Mouse (Mus musculus): ENCODE results near the gene Cutc. TPM values are rescaled to one million over a fixed set of nuclear protein-coding genes. Genes with fewer than 3 reads are reported as not detected.

Cutc gene
- polyA plus RNA-seq, 1 experiment from 2014 or later: 7.6 TPM

DNA sequence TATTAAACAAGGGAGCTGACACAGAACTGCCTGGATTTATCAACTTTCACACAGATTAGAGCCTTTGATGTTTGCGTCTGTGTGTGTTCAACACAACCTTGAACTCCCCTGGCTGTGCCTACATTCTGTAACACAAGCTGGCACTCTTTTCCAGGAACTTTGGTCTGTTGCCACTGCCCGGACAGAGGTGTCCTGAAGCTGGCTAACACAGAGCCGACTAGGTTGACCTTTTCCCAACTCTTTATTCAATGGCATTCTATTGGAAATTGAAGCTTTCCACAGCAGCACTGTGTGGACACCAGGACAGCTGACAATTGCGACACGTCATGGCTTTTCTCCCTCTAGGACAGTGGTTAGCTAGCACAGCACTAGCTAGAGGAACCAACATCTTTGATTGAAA is 44.4 kb downstream of the Cutc start:
- H3K27me3 ChIP-seq (ENCODE audit: control insufficient read depth, insufficient read depth, low read length): no peaks in the 10 kb centered on the region
- WGBS: 80% methylated on average over 5 of the region's 5 CpGs
- no peaks in the 10 kb centered on the region for H3K9me3 ChIP-seq (ENCODE audit: control insufficient read depth, low read length)
- H3K9ac ChIP-seq (replicated peaks; ENCODE audit: low read length): no peak overlapping the region
- no peak overlapping the region for H3K4me2 ChIP-seq (ENCODE audit: low read length)
- no peak overlapping the region for H3K4me3 ChIP-seq (replicated peaks; ENCODE audit: low read depth, low read length)
- no peaks in the 10 kb centered on the region for H3K36me3 ChIP-seq (ENCODE audit: control insufficient read depth, insufficient read depth, low read length)
- H3K4me1 ChIP-seq (ENCODE audit: control insufficient read depth, insufficient read depth, low read length): no peaks in the 10 kb centered on the region
- no peak overlapping the region for H3K27ac ChIP-seq (replicated peaks; ENCODE audit: low read depth, low read length)
- ATAC-seq (ENCODE audit: low FRiP score, low TSS enrichment): no peak
- DNase-seq: no peak

DNA sequence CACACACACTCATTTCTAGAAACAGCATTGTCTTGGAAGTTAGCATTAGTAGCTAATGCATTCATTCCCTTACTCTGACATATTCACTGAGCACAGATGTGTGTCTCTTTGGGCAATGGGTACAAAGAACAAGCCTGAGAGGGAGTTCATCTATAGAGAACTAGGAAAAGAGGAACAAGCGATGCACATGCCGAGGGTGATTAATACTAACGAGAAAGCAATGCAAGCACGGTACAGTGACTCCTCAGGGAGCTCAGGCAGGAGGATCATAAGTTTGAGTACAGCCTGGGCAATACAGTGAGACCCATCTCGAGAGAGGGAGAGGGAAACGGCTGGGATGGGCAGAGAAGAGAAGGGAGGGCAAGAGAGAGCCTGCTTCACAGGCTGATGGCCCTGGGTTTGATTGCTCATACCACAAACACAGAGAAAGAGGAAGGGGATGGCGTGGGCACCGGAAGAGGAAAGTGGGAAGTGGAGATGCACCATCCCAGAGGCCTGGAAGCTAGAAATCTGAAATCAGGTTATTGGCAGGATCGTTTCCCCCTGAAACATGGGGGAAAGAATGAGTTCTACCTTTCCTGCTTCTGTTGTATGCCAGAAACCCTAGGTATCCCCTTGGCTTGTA is 48.7 kb downstream of the Cutc start:
- Histone ChIP-seq H3K4me2 (ENCODE audit: low read length) (no peak overlapping the region), H3K27me3 (ENCODE audit: control insufficient read depth, insufficient read depth, low read length) (no peaks in the 10 kb centered on the region), H3K36me3 (ENCODE audit: control insufficient read depth, insufficient read depth, low read length) (no peaks in the 10 kb centered on the region), H3K9ac (replicated peaks; ENCODE audit: low read length) (no peak overlapping the region), H3K4me3 (replicated peaks; ENCODE audit: low read depth, low read length) (no peak overlapping the region), H3K9me3 (ENCODE audit: control insufficient read depth, low read length) (no peaks in the 10 kb centered on the region), H3K27ac (replicated peaks; ENCODE audit: low read depth, low read length) (no peak overlapping the region), H3K4me1 (ENCODE audit: control insufficient read depth, insufficient read depth, low read length) (no peaks in the 10 kb centered on the region)
- DNase-seq (no peak), ATAC-seq (ENCODE audit: low FRiP score, low TSS enrichment) (no peak)
- 83% methylated on average over 9 of the region's 9 CpGs for WGBS

DNA sequence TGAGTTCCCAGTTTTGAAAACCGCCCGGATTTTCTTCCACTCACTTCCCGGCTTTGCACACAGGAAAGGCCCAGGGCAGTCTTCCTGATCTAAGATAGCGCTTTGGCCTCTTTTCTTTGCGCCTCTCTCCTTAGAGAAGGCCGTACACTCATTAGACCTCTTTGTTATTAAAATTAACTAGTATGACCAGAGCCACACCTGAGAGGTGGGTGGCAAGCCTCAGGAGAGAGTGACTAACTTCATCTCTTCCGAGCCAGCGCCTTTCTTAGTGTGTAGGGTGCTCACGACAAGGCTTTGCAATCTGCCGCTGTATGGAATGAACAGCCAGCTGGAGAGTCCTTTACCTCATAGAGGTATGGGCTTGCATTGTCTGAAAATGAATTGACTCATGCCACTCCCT is 51.1 kb downstream of the Cutc start:
- 86% methylated on average over 10 of the region's 10 CpGs for WGBS
- Histone ChIP-seq H3K9ac (replicated peaks; ENCODE audit: low read length) (no peak overlapping the region), H3K4me2 (ENCODE audit: low read length) (no peak overlapping the region), H3K27me3 (ENCODE audit: control insufficient read depth, insufficient read depth, low read length) (no peaks in the 10 kb centered on the region), H3K4me3 (replicated peaks; ENCODE audit: low read depth, low read length) (no peak overlapping the region), H3K27ac (replicated peaks; ENCODE audit: low read depth, low read length) (no peak overlapping the region), H3K9me3 (ENCODE audit: control insufficient read depth, low read length) (no peaks in the 10 kb centered on the region), H3K36me3 (ENCODE audit: control insufficient read depth, insufficient read depth, low read length) (no peaks in the 10 kb centered on the region), H3K4me1 (ENCODE audit: control insufficient read depth, insufficient read depth, low read length) (no peaks in the 10 kb centered on the region)
- no peak for DNase-seq
- no peak for ATAC-seq (ENCODE audit: low FRiP score, low TSS enrichment)

DNA sequence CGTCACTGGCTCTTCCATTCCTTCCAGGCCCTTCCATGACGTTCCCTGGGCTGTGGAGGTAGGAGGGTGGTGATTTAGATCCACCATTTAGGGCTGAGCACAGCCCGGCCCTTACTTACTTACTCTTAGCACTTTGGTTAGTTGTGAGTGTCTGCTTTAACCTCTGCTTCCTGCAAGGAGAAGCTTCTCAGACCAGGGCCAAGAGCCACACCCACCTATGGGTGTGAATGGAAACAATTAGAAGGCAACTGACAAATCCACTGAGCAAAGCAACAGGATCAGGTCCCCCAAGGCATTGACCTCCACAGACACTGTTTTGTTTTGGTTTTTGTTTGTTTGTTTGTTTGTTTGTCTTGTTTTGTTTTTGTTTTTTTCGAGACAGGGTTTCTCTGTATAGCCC is 56.5 kb downstream of the Cutc start:
- no peaks in the 10 kb centered on the region for H3K9me3 ChIP-seq (ENCODE audit: control insufficient read depth, low read length)
- WGBS: 40% methylated on average over 4 of the region's 4 CpGs
- no peak for DNase-seq
- ATAC-seq (ENCODE audit: low FRiP score, low TSS enrichment): no peak
- H3K36me3 ChIP-seq (ENCODE audit: control insufficient read depth, insufficient read depth, low read length): no peaks in the 10 kb centered on the region
- H3K9ac ChIP-seq (replicated peaks; ENCODE audit: low read length): no peak overlapping the region
- H3K4me1 ChIP-seq (ENCODE audit: control insufficient read depth, insufficient read depth, low read length): no peaks in the 10 kb centered on the region
- no peaks in the 10 kb centered on the region for H3K27me3 ChIP-seq (ENCODE audit: control insufficient read depth, insufficient read depth, low read length)
- H3K4me3 ChIP-seq (replicated peaks; ENCODE audit: low read depth, low read length): no peak overlapping the region
- no peak overlapping the region for H3K27ac ChIP-seq (replicated peaks; ENCODE audit: low read depth, low read length)
- H3K4me2 ChIP-seq (ENCODE audit: low read length): no peak overlapping the region

DNA sequence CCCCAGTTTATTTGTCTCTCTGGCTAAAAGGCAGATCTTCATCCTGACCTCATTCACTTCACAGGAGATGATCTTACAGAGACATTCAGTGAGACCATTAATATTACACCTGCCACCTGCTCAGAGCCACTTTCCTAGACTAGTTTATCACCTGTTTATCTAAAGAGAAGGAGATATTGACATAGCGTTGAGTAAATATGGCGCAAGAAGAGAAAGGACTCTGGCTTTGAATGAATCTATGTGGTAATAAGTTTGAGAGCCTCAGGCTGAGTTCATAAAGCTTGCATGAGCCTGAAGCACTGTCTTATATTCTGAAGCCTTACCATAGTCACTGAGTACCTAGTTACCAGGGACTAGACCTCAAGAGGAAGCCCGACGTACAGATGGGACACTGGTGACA is 58.6 kb downstream of the Cutc start:
- Histone ChIP-seq H3K36me3 (ENCODE audit: control insufficient read depth, insufficient read depth, low read length) (no peaks in the 10 kb centered on the region), H3K4me2 (ENCODE audit: low read length) (no peak overlapping the region), H3K9me3 (ENCODE audit: control insufficient read depth, low read length) (no peaks in the 10 kb centered on the region), H3K9ac (replicated peaks; ENCODE audit: low read length) (no peak overlapping the region), H3K27ac (replicated peaks; ENCODE audit: low read depth, low read length) (no peak overlapping the region), H3K27me3 (ENCODE audit: control insufficient read depth, insufficient read depth, low read length) (no peaks in the 10 kb centered on the region), H3K4me3 (replicated peaks; ENCODE audit: low read depth, low read length) (no peak overlapping the region), H3K4me1 (ENCODE audit: control insufficient read depth, insufficient read depth, low read length) (no peaks in the 10 kb centered on the region)
- WGBS: 98% methylated on average over 4 of the region's 4 CpGs
- DNase-seq: no peak
- no peak for ATAC-seq (ENCODE audit: low FRiP score, low TSS enrichment)

DNA sequence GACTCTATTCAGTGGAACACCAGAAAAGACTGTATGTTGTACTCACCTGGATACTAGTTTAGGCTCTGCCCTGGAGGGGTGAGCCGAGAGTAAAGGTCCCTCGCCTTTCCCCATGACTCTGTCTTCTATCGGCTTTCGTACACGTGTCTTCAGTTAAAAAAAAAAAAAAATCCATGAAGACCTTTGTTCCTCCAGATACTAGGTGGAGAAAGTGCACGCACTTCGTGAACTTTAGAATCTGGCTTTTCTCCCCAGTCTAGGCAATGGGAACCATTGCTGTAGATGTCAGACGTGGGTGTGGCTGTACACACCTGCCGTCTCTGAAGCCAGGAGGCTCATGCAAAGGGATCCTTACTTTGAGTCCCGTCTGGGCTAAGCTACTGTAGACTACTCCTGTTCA is 60.5 kb downstream of the Cutc start:
- H3K9me3 ChIP-seq (ENCODE audit: control insufficient read depth, low read length): no peaks in the 10 kb centered on the region
- no peaks in the 10 kb centered on the region for H3K36me3 ChIP-seq (ENCODE audit: control insufficient read depth, insufficient read depth, low read length)
- H3K4me1 ChIP-seq (ENCODE audit: control insufficient read depth, insufficient read depth, low read length): no peaks in the 10 kb centered on the region
- 92% methylated on average over 10 of the region's 10 CpGs for WGBS
- no peak overlapping the region for H3K9ac ChIP-seq (replicated peaks; ENCODE audit: low read length)
- no peaks in the 10 kb centered on the region for H3K27me3 ChIP-seq (ENCODE audit: control insufficient read depth, insufficient read depth, low read length)
- no peak overlapping the region for H3K4me3 ChIP-seq (replicated peaks; ENCODE audit: low read depth, low read length)
- ATAC-seq (ENCODE audit: low FRiP score, low TSS enrichment) (no peak), DNase-seq (no peak)
- H3K4me2 ChIP-seq (ENCODE audit: low read length): no peak overlapping the region
- H3K27ac ChIP-seq (replicated peaks; ENCODE audit: low read depth, low read length): no peak overlapping the region

DNA sequence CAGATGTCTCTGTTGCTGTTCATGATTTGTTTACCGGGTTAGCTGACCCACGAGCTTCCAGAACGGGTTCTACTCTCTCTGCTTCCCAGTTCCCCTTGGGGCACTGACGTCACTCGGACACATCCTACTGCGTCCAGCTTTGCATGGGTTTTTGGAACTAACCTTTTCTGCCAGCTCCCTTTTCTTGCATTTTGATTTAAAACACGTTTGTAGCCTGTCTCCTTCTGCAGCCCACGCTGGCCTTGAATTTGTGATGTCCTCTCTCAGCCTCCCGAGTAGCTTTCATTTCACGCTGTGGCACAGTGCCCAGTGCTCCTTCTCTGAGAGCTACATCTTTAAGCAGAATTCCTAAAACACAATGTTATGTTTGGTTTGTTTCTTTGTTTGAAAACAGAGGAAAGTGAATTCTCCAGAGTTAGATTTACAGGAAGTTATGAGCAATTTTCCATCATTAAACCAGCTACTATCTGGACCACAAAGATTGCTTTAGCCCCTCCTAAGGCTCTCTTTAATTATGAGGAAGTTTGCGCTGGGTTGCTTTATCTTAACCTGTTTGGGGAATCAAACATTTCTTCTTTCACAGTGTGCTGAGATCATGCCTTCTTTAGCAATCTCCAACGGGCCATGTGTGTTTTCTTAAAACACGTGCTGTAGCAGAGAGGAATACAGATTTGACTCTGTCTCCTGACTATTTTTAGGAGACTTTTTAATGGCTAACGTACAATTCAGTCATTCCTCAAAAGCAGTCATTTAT is 63.0 kb downstream of the Cutc start:
- 71% methylated on average over 14 of the region's 14 CpGs for WGBS
- H3K4me3 ChIP-seq (replicated peaks; ENCODE audit: low read depth, low read length): no peak overlapping the region

More for the DNA sequence above, 63.0 kb downstream of the Cutc start:
- DNase-seq (no peak), ATAC-seq (ENCODE audit: low FRiP score, low TSS enrichment) (no peak)
- Histone ChIP-seq H3K9ac (replicated peaks; ENCODE audit: low read length) (no peak overlapping the region), H3K4me1 (ENCODE audit: control insufficient read depth, insufficient read depth, low read length) (no peaks in the 10 kb centered on the region), H3K4me2 (ENCODE audit: low read length) (no peak overlapping the region), H3K36me3 (ENCODE audit: control insufficient read depth, insufficient read depth, low read length) (no peaks in the 10 kb centered on the region), H3K27me3 (ENCODE audit: control insufficient read depth, insufficient read depth, low read length) (no peaks in the 10 kb centered on the region), H3K9me3 (ENCODE audit: control insufficient read depth, low read length) (no peaks in the 10 kb centered on the region), H3K27ac (replicated peaks; ENCODE audit: low read depth, low read length) (no peak overlapping the region)
